Mouse (Mus musculus) ovary, postnatal 14 days (tissue): ENCODE measurements around the gene Phospho1.

Experiments used
- DNase-seq: peaks from one replicate; pipeline ENCODE4 v3.0.0; 2022; ENCODE audit warnings: low spot score

Phospho1 gene

DNA sequence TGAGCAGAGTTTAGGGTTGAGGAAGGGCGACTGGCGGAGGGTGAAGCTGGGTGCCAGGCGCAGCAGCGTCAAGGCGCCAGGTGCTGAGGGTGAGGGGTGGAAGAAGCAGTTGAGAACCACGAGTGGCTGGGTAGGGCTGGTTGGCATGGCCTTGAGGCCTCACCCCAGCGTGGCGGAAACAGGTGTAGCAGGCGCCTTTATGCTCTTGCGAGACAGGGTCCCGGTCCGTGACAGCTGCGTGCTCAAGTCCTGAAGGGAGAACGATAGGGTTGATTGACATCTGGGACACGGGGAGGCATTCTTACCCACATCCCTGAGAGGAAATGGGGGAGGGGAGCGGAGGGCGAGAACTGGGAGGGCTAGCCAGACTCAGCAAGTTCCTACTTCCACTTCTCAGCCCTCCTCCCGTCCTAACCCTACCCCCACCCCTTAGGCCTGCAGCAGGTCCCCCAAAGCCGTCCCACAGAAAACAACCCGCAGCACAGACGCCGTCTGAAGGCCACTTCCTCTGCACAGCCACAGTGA lies 9.9 kb downstream of the Phospho1 start:
- DNase-seq = no peak

DNA sequence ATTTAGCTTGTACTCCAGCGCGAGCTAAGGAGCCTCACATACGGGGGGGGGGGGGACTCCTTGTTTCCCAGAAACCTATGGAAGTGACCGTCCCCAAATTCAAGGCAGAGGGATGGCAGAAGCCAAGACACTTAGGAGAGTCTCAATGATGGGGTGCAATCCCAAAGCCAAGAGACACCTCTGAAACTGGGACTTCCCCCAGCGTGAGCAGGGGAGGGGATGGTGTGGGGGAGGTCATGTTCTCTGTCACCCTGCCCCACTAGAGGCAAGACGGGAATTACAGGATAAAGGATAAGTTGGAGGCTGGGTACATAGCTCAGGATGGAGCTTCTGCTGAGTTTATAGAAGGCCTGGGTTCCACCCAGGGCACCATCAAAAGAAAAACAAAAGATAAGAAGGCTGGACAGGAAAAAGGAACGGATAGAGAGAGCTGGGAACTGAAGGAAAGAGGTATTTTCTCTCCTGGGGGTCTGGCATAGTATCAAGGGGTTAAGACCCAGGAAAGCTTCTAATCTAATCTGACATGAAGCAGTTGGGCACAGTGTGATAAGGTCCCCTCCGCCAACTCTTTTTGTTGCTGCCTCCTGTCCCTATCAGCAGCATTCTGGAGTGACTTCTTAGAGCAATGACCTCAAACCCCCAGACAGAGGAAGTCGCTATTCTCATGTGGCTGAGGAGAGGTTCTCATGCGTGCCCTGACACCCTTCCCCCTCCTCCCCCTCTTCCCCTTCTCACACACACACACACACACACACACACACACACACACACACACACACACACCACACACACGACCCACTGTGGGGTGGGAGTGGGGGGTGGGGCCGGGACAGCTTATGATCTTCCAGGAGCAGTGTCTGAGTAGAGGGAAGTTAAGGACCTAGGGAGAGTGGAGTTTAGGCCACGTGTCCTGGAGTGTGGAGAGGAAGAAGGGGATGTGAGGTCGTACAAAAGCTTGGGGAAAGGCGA lies 10.7 kb downstream of the Phospho1 start:
- no peak for DNase-seq

- no peak for DNase-seq
Observed at GRCm38 (mm10) chr11:95835832-95836231, 11.5 kb downstream of the Phospho1 start.

DNA sequence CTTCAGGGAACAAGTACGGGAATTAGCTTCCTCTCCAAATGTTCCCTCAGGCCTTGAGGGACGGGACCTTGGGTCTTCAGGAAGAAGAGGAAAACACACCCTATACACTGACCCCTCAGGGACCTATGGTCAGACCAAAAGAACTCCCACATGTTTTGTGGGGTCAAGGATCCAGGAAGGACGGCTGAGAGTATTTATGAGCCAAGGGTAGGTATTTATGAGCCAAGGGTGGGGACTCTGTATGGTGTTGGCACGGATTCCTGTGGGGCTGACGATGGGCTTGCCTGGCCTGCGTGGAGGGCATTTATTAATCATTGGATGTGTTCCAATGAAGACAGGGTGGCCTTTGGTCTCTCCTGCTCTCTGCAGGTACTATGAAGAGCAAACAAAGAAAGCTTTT lies 12.1 kb downstream of the Phospho1 start:
- DNase-seq = no peak

DNA sequence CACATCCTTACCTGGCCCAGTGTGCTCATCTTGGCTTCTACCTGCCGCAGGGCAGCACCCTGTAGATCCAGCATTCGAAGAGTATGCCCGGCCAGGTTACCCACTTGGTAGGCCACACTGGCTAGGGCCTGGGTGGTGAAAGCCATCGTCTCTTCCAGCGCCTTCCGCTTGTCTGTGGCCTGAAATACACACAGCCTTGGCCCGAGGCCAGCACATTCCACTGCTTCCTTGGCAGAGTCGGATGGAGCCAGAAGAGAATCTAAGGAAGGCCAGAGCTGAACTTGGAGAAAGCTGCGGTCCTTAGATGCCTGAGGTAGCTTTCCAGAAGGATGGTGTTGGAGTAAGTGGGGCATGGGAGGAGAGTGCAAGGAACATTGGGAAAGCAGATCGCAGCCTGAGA lies 12.8 kb downstream of the Phospho1 start, which contains the start of gene Gngt2:
Gngt2 (plus strand) TSS at position 158 of the 400 bp plus-strand sequence.
- peak; percentile 62 for DNase-seq

DNA sequence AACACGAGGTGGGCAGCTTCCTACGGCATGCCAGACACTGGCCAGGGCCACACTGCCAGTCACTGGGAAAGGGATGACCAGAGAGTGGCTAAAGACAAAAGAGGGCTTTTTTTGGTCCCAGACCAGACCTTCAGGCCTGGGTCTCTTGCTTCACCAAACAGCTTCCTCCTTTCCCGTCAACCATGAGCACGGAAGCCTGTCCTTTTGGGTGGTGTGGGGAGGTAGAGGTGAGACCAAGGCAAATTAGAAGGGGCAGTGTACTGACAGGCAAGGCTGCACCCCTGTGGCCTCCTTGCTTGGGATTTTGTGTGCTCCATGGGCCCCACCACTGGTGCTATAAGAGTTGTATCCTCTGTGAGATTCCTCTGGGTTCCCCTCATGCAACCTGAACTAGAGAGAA lies 14.3 kb downstream of the Phospho1 start:
- DNase-seq = no peak

GRCm38 (mm10) chr11:95838999-95839868 lies 14.9 kb downstream of the Phospho1 start:
- DNase-seq = no peak

GRCm38 (mm10) chr11:95840694-95841497 lies 16.6 kb downstream of the Phospho1 start:
- DNase-seq = no peak

DNA sequence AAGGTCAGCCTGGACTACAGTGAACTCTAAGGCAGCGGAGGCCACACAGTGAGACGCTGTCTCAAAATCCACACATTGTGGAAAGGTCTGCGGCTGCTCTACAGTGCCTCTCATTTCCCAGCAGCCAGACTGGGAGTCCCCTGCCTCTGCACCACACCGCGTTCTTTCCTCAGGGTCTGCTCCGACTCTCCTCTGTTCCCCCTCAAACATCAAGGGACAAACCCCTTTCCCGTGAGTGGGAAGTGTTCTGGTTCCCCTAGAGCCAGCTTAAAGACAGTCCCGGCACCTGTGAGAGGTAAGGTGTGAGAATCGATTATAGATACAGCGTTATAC lies 17.2 kb downstream of the Phospho1 start:
- DNase-seq = no peak

GRCm38 (mm10) chr11:95842074-95842681 lies 17.9 kb downstream of the Phospho1 start, which contains the start of gene Abi3:
TSS of gene Abi3 (minus strand) at chr11:95842476.
- no peak for DNase-seq

DNA sequence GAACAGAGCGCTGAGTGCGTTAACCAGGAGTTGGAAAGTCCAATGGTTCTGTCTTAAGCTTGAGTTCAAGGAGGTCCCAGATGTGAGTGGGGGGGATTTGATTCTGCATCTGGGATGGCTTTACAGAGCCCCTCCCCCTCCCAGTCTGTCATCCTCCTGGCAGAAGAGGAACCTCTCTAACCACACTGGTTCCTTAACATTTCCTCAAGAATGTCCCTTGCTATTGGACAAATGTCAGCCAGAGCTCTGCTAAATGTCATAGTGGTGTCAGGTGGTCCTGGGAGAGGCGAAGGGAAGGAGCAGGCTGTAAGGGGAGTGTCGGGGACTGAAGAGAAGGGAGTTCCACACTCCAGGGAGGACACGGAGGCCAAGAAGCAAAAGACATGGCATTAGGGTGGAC lies 18.7 kb downstream of the Phospho1 start:
- no peak for DNase-seq

DNA sequence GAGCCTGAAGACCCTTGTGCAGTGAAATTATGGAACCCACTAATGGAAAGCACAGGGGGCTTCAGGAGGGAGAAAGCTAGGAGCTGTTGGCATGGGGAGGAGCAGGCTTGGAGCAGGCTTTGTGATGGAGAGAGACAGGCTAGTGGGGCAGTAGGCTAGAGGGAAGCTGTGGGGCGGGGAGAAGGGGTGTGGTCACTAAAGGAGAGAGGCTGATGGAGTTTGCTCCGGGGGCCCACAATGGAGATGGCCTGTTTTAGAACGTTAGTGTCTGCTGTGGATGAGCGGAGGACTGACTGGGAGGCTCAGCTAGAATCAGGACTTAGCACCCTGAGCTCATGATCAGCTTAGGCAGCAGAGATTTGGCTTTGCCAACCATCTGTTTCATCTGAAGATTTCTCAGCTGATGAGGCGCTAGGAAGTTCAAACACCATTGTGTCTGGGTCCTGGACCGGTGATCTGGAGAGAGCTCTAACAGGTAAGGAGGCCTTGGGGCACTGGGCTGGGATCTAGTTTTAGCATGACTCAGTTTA lies 19.2 kb downstream of the Phospho1 start:
- DNase-seq = no peak

DNA sequence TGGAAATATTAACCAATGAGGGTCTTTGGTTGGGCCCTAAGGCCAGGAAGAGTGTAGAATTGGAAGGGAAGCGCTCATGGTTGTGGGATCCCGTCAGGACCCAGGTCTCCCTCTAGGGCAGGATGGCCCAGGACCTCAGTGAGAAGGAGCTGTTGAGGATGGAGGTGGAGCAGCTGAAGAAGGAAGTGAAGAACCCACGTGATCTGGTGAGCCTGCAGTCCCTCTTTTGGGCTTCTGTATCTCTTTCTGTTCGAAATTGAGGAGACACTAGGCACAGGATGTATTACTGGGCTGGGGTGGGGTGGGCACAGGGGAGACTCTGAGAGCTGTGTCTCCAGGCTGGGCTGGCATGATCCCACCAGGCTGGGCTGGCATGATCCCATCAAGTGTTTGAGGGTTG lies 20.6 kb downstream of the Phospho1 start:
- no peak for DNase-seq

DNA sequence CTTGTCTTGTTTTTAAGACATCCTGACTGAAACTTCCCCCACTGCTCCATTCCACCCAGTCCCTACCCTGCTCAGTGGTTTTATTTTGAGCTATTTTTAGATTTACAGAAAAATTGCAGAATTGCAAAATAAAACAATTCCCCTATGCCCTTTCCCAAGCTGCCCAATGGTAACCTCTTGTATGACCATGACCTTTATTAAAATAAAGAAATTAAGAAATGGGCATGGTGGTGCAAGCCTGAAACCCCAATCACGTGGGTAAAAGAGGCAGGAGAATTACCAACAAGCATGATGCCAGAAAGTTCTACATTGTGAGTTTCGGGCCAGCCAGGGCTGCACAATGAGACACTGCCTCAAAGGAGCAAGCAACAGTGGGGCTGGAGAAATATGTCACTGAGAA lies 26.6 kb downstream of the Phospho1 start:
- DNase-seq = no peak

- DNase-seq = peak; percentile 44
Observed at GRCm38 (mm10) chr11:95853684-95854083, 29.4 kb downstream of the Phospho1 start.

DNA sequence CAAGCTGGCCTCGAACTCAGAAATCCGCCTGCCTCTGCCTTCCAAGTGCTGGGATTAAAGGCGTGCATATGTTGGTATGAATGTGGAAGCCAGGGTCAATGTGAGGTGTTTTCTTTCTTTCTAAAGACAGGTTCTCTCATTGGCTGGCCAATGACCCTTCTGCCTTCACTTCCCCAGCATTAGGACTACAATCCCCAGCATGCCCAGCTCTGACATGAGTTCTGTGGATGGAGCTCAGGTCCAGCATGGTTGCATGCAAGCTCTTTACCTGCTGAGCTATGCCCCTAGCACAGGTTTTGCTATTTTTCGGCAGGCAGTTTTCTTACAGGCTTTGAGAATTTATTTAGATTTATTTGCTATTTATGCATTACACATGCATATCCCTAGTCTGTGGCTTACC lies 33.0 kb downstream of the Phospho1 start:
- no peak for DNase-seq

GRCm38 (mm10) chr11:95857716-95858527 lies 33.6 kb downstream of the Phospho1 start:
- no peak for DNase-seq

- DNase-seq = peak; percentile 99
Observed at GRCm38 (mm10) chr11:95858528-95859467, 34.5 kb downstream of the Phospho1 start.

DNA sequence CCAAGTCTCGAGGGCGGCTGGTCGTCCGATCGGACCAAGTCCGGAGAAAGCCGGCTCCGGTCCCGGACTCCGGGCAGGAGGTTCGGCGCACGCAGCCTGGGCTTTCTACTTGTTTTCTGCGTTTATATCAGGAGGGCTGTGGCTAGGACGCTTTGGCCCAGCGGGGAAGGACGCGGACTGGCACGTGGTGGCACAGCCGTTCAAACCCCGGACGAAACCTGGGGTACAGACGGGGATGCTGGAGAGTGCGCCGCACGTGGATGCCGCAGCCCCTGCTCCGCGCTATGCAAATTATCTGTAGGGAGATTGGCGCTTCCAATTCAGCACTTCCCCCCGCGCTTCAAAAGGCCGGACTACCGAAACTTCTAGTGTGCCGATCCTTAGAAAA lies 35.2 kb downstream of the Phospho1 start:
- peak; percentile 66 for DNase-seq
